Mouse (Mus musculus) liver, postnatal 0 days (tissue): ENCODE data around the gene Gstp1. TPM values are rescaled to one million over a fixed set of nuclear protein-coding genes. Genes with fewer than 3 reads are reported as not detected.

ENCODE experiments used
- ATAC-seq: fragments of 200-750 bp; cut with Nextera tagmentation; 2 replicates; pipeline ENCODE4 v1.8.0; 2017; ENCODE audit warnings: mild to moderate bottlenecking, moderate library complexity
- DNase-seq: peaks from one replicate; pipeline ENCODE4 v3.0.0-alpha.2; 2016
- H3K27ac ChIP-seq: fragments of 300-500 bp; sonication (generic); 2 replicates; pipeline ENCODE4 v1.5.1; 2014; ENCODE audit warnings: antibody characterized with exemption, moderate library complexity, mild to moderate bottlenecking, low read depth
- H3K27me3 ChIP-seq: fragments of 300-500 bp; sonication (generic); 2 replicates; pipeline ENCODE4 v1.6.1; 2014; ENCODE audit warnings: low read length, control low read depth, mixed read lengths; ENCODE audit not compliant: insufficient read depth
- H3K36me3 ChIP-seq: fragments of 300-500 bp; sonication (generic); replicated peaks from 2 replicates; pipeline ENCODE4 v1.6.1; 2014; ENCODE audit warnings: mild to moderate bottlenecking, control low read depth, low read length, moderate library complexity, mixed read lengths; ENCODE audit not compliant: insufficient read depth
- H3K4me1 ChIP-seq: fragments of 300-500 bp; sonication (generic); 2 replicates; pipeline ENCODE4 v1.6.1; 2014; ENCODE audit warnings: antibody characterized with exemption, mild to moderate bottlenecking, control low read depth; ENCODE audit not compliant: insufficient read depth
- H3K4me2 ChIP-seq: fragments of 300-500 bp; sonication (generic); 2 replicates; pipeline ENCODE4 v1.6.1; 2014; ENCODE audit warnings: low read depth, mild to moderate bottlenecking, low read length, moderate library complexity, mixed read lengths
- H3K4me3 ChIP-seq: fragments of 300-500 bp; sonication (generic); 2 replicates; pipeline ENCODE4 v1.5.1; 2014; ENCODE audit warnings: low read depth, low read length
- H3K9ac ChIP-seq: fragments of 300-500 bp; sonication (generic); replicated peaks from 2 replicates; pipeline ENCODE4 v1.6.1; 2014; ENCODE audit warnings: mild to moderate bottlenecking, moderate library complexity
- H3K9me3 ChIP-seq: fragments of 300-500 bp; sonication (generic); 2 replicates; pipeline ENCODE4 v1.6.1; 2016; ENCODE audit warnings: mild to moderate bottlenecking, control low read depth, low read length, mixed read lengths
- CTCF ChIP-seq: sonication (generic); IDR thresholded peaks from 2 replicates; pipeline ENCODE4 v1.5.1; 2016; ENCODE audit warnings: antibody characterized with exemption, low read depth
- EP300 ChIP-seq: IDR thresholded peaks from 2 replicates; pipeline ENCODE4 v1.6.1; 2016; ENCODE audit warnings: antibody characterized with exemption, low read depth, mild to moderate bottlenecking
- WGBS: fragments of 180-500 bp; shearing (Covaris S2); extraction: QIAGEN DNeasy Blood & Tissue Kit; methylation state at CpG from one replicate; pipeline ENCODE4 v1.1.7; 2014; ENCODE audit not compliant: insufficient replicate concordance; 5-methylcytosine and 5-hydroxymethylcytosine counted together
- polyA plus RNA-seq: library from polyadenylated mRNA; unstranded; fragments of >200 nt; fragmentation: Nextera tagmentation; extraction: Ambion mirVana; gene quantifications from 2 replicates; pipeline ENCODE4 v1.2.1, GENCODE M21; 2015

Gstp1 gene
- polyA plus RNA-seq, 1 experiment from 2014 or later, result 428 TPM

- DNase-seq (peak; percentile 80), ATAC-seq (peak; percentile 88)
- peaks cover 12% of the 10 kb centered on the region for H3K4me1 ChIP-seq
- WGBS, result 30% methylated on average over 18 of the region's 18 CpGs
- H3K36me3 ChIP-seq, result no peaks in the 10 kb centered on the region
- H3K27ac ChIP-seq, result peak overlapping the region; percentile 24; the same call in 1 of the 2 replicates
- peak; percentile 18; the same call in 1 of the 2 replicates for TF ChIP-seq EP300
- TF ChIP-seq CTCF, result peak; percentile 90
- H3K4me3 ChIP-seq, result no peak overlapping the region
- no peaks in the 10 kb centered on the region for H3K27me3 ChIP-seq
- peak overlapping the region; percentile 36 for H3K4me2 ChIP-seq
- H3K9me3 ChIP-seq, result no peaks in the 10 kb centered on the region
- no peak overlapping the region for H3K9ac ChIP-seq
Observed at GRCm38 (mm10) chr19:4018743-4019583, 18.8 kb downstream of the Gstp1 start.

GRCm38 (mm10) chr19:4017921-4018587, 19.7 kb downstream of the Gstp1 start:
- Histone ChIP-seq H3K27ac (no peak overlapping the region; the same call in 1 of the 2 replicates), H3K27me3 (no peaks in the 10 kb centered on the region), H3K9me3 (no peaks in the 10 kb centered on the region), H3K9ac (no peak overlapping the region), H3K4me1 (peaks cover 12% of the 10 kb centered on the region), H3K36me3 (no peaks in the 10 kb centered on the region), H3K4me2 (no peak overlapping the region), H3K4me3 (no peak overlapping the region)
- TF ChIP-seq CTCF (no peak), EP300 (no peak)
- ATAC-seq (no peak), DNase-seq (no peak)
- 73% methylated on average over 10 of the region's 10 CpGs for WGBS

GRCm38 (mm10) chr19:4015635-4016034, 22.1 kb downstream of the Gstp1 start:
- ATAC-seq (no peak), DNase-seq (no peak)
- no peaks in the 10 kb centered on the region for H3K9me3 ChIP-seq
- no peak overlapping the region for H3K4me2 ChIP-seq
- H3K9ac ChIP-seq, result no peak overlapping the region
- WGBS, result 45% methylated on average over 5 of the region's 5 CpGs
- TF ChIP-seq EP300 (peak; percentile 22; the same call in 1 of the 2 replicates), CTCF (no peak)
- 0 out of 2 replicates have a peak overlapping the region, but pooled peaks have one; percentile 13 for H3K27ac ChIP-seq
- no peak overlapping the region for H3K4me3 ChIP-seq
- H3K4me1 ChIP-seq, result peaks cover 19% of the 10 kb centered on the region
- H3K27me3 ChIP-seq, result no peaks in the 10 kb centered on the region
- H3K36me3 ChIP-seq, result peaks cover 5% of the 10 kb centered on the region

- no peak overlapping the region for H3K4me3 ChIP-seq
- H3K4me2 ChIP-seq, result no peak overlapping the region
- no peak overlapping the region for H3K27ac ChIP-seq
- H3K9me3 ChIP-seq, result no peaks in the 10 kb centered on the region
- H3K4me1 ChIP-seq, result peaks cover 18% of the 10 kb centered on the region
- ATAC-seq (no peak), DNase-seq (no peak)
- H3K36me3 ChIP-seq, result peaks cover 7% of the 10 kb centered on the region
- TF ChIP-seq EP300, result no peak
- TF ChIP-seq CTCF, result no peak
- no peak overlapping the region; the same call in 1 of the 2 replicates for H3K9ac ChIP-seq
- H3K27me3 ChIP-seq, result no peaks in the 10 kb centered on the region
Observed at GRCm38 (mm10) chr19:4014802-4015201, 23.0 kb downstream of the Gstp1 start.

GRCm38 (mm10) chr19:4013066-4013465, 24.7 kb downstream of the Gstp1 start:
- Histone ChIP-seq H3K9me3 (no peaks in the 10 kb centered on the region), H3K9ac (peak overlapping the region; percentile 45), H3K4me2 (peak overlapping the region; percentile 79), H3K27ac (no peak overlapping the region), H3K27me3 (no peaks in the 10 kb centered on the region), H3K4me1 (peaks cover 6% of the 10 kb centered on the region), H3K36me3 (peaks cover 23% of the 10 kb centered on the region), H3K4me3 (peak overlapping the region; percentile 84)
- DNase-seq (no peak), ATAC-seq (no peak; the same call in 1 of the 2 replicates)
- WGBS, result 15% methylated on average over 9 of the region's 9 CpGs
- TF ChIP-seq CTCF (no peak), EP300 (no peak)

- DNase-seq (peak; percentile 96), ATAC-seq (peak; percentile 99)
- WGBS, result 0% methylated on average over 40 of the region's 45 CpGs
Observed at GRCm38 (mm10) chr19:4012432-4013022, 25.3 kb downstream of the Gstp1 start, which contains the start of gene Ndufv1. Gene Ndufv1, minus strand, starts transcription at chr19:4012806.

More at GRCm38 (mm10) chr19:4012432-4013022, 25.3 kb downstream of the Gstp1 start, which contains the start of gene Ndufv1:
- Histone ChIP-seq H3K4me1 (peaks cover 6% of the 10 kb centered on the region), H3K9ac (peak within 1 kb of the TSS; percentile 90), H3K27ac (peak within 1 kb of the TSS; percentile 76), H3K36me3 (peaks cover 29% of the 10 kb centered on the region), H3K27me3 (no peaks in the 10 kb centered on the region), H3K9me3 (no peaks in the 10 kb centered on the region), H3K4me2 (peak within 1 kb of the TSS; percentile 79), H3K4me3 (peak within 1 kb of the TSS; percentile 84)
- 0 out of 2 replicates have a peak, but pooled peaks have one; percentile 59 for TF ChIP-seq EP300
- peak; percentile 92 for TF ChIP-seq CTCF
